In the genomic region with DNA sequence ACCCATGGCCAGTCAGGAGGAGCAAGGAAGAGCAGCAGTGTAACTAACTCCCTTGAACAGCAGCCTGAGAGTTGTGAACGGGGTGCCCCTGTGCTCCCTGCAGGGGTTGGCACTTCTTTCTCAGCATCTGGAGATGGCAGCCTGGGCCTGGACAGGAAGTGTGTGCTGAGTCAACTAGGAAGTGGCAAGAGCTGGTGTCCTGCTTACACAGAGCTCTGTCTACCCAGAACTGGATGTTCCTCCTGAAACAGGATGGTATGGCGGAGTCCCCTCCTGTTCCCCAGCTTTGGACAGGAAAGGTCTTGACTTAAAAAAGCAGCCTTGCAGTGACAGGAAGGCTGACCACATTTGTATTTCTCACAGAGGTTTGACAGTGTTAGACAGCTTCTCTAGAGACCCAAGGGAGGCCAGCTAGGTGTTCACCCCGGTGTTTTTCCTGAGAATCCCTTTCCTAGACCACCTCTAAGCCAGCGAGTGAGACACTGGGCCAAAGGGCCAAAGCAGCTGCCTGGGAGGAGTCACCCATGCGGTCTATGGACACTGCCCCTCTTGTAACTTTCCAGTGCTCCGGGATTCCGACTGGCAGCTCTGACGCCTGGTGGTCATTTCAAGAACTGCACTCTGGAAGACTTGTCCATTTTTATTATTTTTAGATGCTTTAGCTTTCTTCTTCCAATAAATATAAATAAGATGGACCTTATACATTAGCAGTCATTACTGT, we compare ENCODE assay signal across 8 mouse cellular contexts. TPM values are rescaled to one million over a fixed set of nuclear protein-coding genes. Genes with fewer than 3 reads are reported as not detected.
A peak's percentile ranks its signal among the peaks of the same experiment; 100 is the strongest.
DNase-seq lines count a peak whose midpoint lies in the region; TF ChIP-seq lines count a peak whose summit lies in the region.

No protein-coding gene starts in this region.

- H3K4me2 ChIP-seq in myocyte (ENCODE audit: low read depth), result peak overlapping the region; percentile 57

- TF ChIP-seq POLR2A in myocyte (IDR thresholded peaks at IDR 0.05; ENCODE audit: insufficient read length, low read depth), result no peak

- DNase-seq in urinary bladder, adult 18-20 months (ENCODE audit: low spot score in 2 of 2), result peak; percentile 68 to 73
- DNase-seq in urinary bladder, postnatal 10 days (ENCODE audit: low spot score), result no peak
- DNase-seq in cerebellum, adult 18-20 months, result peak; percentile 29 to 46
- peak; percentile 85 for DNase-seq in gastrocnemius, postnatal 10 days
- peak; percentile 79 for DNase-seq in kidney, adult 18-20 months
- peak; percentile 89 for DNase-seq in liver
- peak; percentile 90 for DNase-seq in testis, postnatal 10 days (ENCODE audit: low spot score)

- no peak overlapping the region for H3K4me3 ChIP-seq in myocyte

- no peaks in the 10 kb centered on the region for H3K79me2 ChIP-seq in myocyte (ENCODE audit: control insufficient read depth, insufficient read depth)

- no peaks in the 10 kb centered on the region for H3K27me3 ChIP-seq in myocyte (ENCODE audit: control insufficient read depth, insufficient read depth, insufficient read length)

- no peaks in the 10 kb centered on the region for H3K36me3 ChIP-seq in myocyte (ENCODE audit: control insufficient read depth, insufficient read depth)

- no peak overlapping the region for H3ac ChIP-seq in myocyte (ENCODE audit: control insufficient read depth, insufficient read length)

TF ChIP-seq in myocyte, 11 proteins besides CTCF, POLR2A, EP300 and RAD21:
- TF ChIP-seq TCF3 (IDR thresholded peaks at IDR 0.05; ENCODE audit: insufficient read length, low read depth), result no peak
- TF ChIP-seq MYOG (IDR thresholded peaks at IDR 0.05; ENCODE audit: control insufficient read depth in 1 of 3, insufficient read depth in 1 of 3, insufficient read length in 2 of 3, low read depth in 2 of 3), result peak; percentile 18 to 83 (median 75)
- TF ChIP-seq SRF (IDR thresholded peaks at IDR 0.05; ENCODE audit: control insufficient read depth, insufficient read length, low read depth), result no peak
- no peak for TF ChIP-seq USF1 (IDR thresholded peaks at IDR 0.05; ENCODE audit: low read depth)
- no peak for TF ChIP-seq E2F4 (IDR thresholded peaks at IDR 0.05; ENCODE audit: insufficient read depth)
- no peak for TF ChIP-seq CEBPB (IDR thresholded peaks at IDR 0.05; ENCODE audit: insufficient read depth, poor library complexity, severe bottlenecking)
- no peak for TF ChIP-seq MAX (IDR thresholded peaks at IDR 0.05; ENCODE audit: low read depth)
- TF ChIP-seq POLR2AphosphoS2 (IDR thresholded peaks at IDR 0.05; ENCODE audit: insufficient read length, low read depth), result no peak
- no peak for TF ChIP-seq REST (IDR thresholded peaks at IDR 0.05; ENCODE audit: insufficient read depth, insufficient read length)
- TF ChIP-seq MYOD1 (IDR thresholded peaks at IDR 0.05; ENCODE audit: control insufficient read depth in 1 of 3, insufficient read length in 2 of 3, low read depth in 2 of 3), result peak; percentile 14 to 81 (median 68)
- TF ChIP-seq TCF12 (IDR thresholded peaks at IDR 0.05; ENCODE audit: insufficient read depth, poor library complexity, severe bottlenecking), result no peak

RNA-seq across cellular contexts. Expression of a gene that starts 20.7 kb away (rescaled TPM):
- total RNA-seq in gastrocnemius, postnatal 10 days (2021), result 100 to 1,000 TPM; 105 to 116 TPM
- 47.7 TPM for polyA plus RNA-seq in myocyte (2012; fragmentation: generic; extraction: Trizol)
